Mouse (Mus musculus) c-Kit-negative CD71-positive TER-119-positive erythroid progenitor cells, embryonic 14.5 days (primary cell): ENCODE measurements around the gene Brd3.
"Not testable (repeated sequence)": the region's sequence is repeated elsewhere in the genome, so short reads cannot be mapped to it uniquely, and the experiment has no call there.

Source experiments
- DNase-seq: peaks from one replicate; pipeline ENCODE4 v3.0.0-alpha.2; 2013; ENCODE audit warnings: low read depth, low spot score

Brd3 gene

GRCm38 (mm10) chr2:27507562-27507961, at the start of gene Brd3:
TSS of gene Brd3 (minus strand) at chr2:27507662.
- DNase-seq, result no peak

- DNase-seq, result no peak
Observed at GRCm38 (mm10) chr2:27556921-27557320, 49.5 kb upstream of the Brd3 start.

GRCm38 (mm10) chr2:27554308-27554707, 46.8 kb upstream of the Brd3 start:
- no peak for DNase-seq

GRCm38 (mm10) chr2:27552620-27553287, 45.3 kb upstream of the Brd3 start:
- DNase-seq, result peak; percentile 6

GRCm38 (mm10) chr2:27548664-27549369, 41.4 kb upstream of the Brd3 start:
- DNase-seq, result no peak

GRCm38 (mm10) chr2:27547986-27548385, 40.5 kb upstream of the Brd3 start:
- DNase-seq, result no peak

- no peak for DNase-seq
Observed at GRCm38 (mm10) chr2:27547326-27547725, 39.9 kb upstream of the Brd3 start.

GRCm38 (mm10) chr2:27546041-27546440, 38.6 kb upstream of the Brd3 start:
- DNase-seq, result not testable (repeated sequence)

GRCm38 (mm10) chr2:27545517-27545916, 38.1 kb upstream of the Brd3 start:
- DNase-seq, result not testable (repeated sequence)

- no peak for DNase-seq
Observed at GRCm38 (mm10) chr2:27544613-27545012, 37.2 kb upstream of the Brd3 start.

- no peak for DNase-seq
Observed at GRCm38 (mm10) chr2:27541225-27541624, 33.8 kb upstream of the Brd3 start.

GRCm38 (mm10) chr2:27540515-27540836, 33.0 kb upstream of the Brd3 start:
- no peak for DNase-seq

GRCm38 (mm10) chr2:27539772-27540514, 32.5 kb upstream of the Brd3 start:
- peak; percentile 87 for DNase-seq

- no peak for DNase-seq
Observed at GRCm38 (mm10) chr2:27539336-27539735, 31.9 kb upstream of the Brd3 start.

- DNase-seq, result not testable (repeated sequence)
Observed at GRCm38 (mm10) chr2:27538455-27539330, 31.2 kb upstream of the Brd3 start.

GRCm38 (mm10) chr2:27518283-27518682, 10.8 kb upstream of the Brd3 start:
- no peak for DNase-seq

GRCm38 (mm10) chr2:27516289-27516688, 8.8 kb upstream of the Brd3 start:
- no peak for DNase-seq

- peak; percentile 26 for DNase-seq
Observed at GRCm38 (mm10) chr2:27515341-27516166, 8.1 kb upstream of the Brd3 start.

- peak; percentile 86 for DNase-seq
Observed at GRCm38 (mm10) chr2:27514639-27515328, 7.3 kb upstream of the Brd3 start, which contains the start of gene Wdr5. TSS of gene Wdr5 (plus strand) at chr2:27515157.

GRCm38 (mm10) chr2:27513861-27514260, 6.4 kb upstream of the Brd3 start:
- DNase-seq, result no peak
